Mouse (Mus musculus) T-cell, adult 2 months (primary cell): ENCODE data around the gene Pecam1.
A peak's percentile ranks its signal among the peaks of the same experiment; 100 is the strongest.
"Not testable (repeated sequence)": the region's sequence is repeated elsewhere in the genome, so short reads cannot be mapped to it uniquely, and the experiment has no call there.

Experiments used
- DNase-seq: peaks from one replicate; pipeline ENCODE4 v3.0.0; 2022; ENCODE audit warnings: low spot score

Gene Pecam1

DNA sequence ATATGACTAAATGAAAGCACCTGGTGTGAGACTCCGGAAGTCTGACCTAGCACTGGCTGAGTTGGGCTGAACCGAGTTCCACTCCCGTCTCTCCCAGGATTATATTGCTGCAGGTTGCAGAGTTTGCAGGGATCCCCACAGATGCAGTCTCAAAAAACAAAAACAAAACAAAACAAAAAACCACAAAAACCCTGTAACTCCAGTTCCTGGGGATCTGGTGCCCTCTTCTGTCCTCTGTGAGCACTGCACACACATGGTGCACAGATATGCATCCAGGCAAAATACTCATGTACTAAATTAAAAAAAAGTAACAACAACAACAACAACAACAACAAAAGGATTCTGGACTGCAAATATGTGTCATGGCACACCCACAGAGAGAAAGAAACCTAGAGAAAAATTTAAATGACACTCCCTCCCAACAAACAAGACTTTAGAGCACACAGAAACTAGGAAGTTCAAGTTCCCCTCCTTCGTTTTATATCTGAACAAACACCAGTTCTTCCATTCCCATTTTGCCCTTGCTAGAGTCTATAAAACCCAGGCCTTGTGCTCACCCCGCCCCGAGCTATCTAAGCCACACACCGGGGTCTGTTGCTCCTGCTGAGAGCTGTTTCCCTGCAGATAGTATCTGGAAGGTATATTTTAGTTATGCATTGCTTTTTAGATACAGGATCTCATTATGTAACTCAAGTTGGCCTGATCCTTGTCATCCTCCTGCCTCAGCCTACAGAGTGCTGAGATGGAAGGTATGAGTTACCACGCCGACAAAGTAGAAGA is 20.0 kb upstream of the Pecam1 start:
- DNase-seq: peak; percentile 56

DNA sequence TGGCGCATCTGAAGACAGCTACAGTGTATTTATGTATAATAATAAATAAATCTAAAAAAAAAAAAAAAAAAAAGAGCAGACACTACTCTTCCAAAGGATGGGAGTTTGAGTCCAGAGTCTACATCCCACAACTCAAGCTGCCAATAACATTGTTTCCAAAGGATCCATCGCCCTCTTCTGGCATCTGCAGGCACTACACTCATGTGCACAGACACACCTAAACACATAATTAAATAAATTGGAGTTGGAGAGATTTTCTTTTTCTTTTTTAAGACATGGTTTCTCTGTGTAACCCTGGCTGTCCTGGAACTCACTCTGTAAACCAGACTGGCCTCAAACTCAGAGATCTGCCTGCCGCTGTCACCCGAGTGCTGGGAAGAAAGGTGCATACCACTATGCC is 17.1 kb upstream of the Pecam1 start:
- DNase-seq: no peak

DNA sequence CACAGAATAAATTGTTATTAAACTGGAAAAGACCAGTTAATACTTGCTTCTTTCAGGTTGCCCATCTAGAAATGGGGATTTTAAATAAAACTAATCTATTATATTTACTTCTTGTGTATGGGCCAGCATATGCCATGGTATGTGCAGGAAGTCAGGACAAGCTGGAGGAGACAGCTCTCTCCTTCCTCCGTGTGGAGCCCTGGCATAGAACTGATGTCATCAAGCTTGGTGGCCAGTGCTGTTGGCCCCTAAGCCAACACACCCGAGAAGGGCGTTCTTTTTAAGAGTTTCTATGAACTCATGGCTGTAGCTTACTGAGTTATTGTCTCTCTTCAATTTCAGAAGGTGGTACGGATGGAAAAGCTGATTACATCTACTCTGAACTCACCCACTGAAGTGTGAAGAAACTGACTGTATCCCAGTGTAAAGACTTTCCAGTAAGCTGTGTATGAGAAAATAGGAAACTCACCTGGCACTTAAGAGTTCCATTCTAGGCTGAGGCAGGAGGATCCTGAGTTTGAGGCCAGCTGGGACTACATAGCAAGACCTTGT is 16.3 kb upstream of the Pecam1 start:
- DNase-seq: no peak

DNA sequence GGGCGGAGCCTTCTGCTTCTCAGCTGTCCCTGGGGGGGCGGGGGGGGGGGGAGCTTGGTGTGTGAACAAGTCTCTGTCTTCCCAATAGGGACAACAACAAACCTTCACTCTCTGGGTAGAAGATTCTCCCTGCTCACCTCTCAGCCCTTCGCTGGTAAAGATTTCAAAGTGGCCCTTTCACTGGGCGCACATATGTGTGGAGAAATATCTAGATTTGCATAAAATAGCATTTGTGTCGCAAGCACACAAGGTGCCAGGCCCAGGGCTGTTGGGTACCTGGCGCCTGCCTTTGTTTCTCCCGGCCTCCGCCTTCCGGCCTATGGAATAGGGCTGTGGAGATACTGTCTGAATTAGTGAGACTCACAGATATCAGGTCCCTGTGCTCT is 12.4 kb upstream of the Pecam1 start:
- no peak for DNase-seq

DNA sequence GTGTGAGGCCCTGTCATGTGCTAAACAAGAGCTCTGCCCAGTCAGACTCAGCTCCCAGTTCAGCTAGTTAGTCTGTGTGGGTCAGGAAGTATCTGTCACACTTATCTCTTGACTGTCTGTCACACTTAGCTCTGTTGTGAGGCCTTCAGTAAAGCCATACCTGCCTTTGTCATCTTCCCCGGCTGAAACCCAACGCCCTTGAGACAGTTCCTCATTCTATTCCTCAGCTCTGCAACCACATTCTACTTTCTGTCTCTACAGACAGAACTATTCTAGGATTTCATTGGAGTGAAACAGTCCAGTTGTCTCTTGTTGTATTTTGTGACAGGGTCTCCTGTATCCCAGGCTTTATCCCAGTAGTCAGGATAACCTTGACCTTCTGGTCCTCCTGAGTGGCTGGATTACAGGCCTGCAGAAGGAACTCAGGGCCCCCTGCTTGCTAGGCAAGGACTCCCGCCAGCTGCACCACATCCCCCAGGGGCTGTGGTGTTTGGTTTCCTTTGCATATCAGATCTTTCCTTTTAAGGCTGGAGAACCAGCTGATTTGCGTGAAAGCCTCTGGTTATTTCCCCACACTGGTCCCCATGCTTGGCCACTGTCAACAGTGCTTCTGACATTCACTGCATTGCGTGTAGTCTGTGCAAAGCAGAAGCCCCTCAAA is 11.8 kb upstream of the Pecam1 start:
- DNase-seq: peak; percentile 70

DNA sequence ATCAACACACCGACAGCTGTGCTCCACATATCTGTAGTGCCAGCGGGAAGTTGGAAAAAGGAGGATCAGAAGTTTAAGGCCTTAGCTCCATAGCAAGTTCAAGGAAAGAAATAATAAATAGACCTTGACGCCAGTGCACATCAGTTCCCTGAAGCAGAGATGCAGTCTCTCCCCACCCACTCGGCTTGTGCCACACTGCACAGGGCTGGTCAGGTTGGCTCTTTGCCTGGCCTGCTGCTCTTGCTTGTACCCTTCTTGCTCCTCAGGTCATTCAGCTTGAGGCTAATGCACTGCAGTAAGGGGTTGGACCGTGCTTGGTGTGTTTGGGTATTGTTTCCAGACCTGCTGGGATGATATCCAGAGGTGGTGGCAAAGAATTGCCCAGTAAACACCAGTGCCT is 10.1 kb upstream of the Pecam1 start:
- no peak for DNase-seq

DNA sequence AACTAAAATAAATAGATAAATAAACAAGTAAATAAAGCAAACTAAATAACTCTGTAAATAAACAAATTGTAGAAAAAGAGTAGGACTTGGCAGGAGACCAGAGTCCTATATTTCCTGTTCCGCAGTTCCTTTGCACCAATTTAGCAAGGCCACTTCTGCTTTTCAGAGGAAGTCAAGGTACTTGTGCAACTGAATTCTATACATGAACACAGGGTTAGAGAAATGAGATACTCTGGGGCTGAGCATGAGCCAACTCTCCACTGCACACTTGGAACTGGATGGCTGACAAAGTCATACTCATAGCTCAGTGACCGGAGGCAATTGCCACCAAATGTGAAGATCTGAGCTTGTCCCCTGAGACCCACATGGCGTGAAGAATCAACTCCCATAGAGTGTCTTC is 8.6 kb upstream of the Pecam1 start:
- no peak for DNase-seq

DNA sequence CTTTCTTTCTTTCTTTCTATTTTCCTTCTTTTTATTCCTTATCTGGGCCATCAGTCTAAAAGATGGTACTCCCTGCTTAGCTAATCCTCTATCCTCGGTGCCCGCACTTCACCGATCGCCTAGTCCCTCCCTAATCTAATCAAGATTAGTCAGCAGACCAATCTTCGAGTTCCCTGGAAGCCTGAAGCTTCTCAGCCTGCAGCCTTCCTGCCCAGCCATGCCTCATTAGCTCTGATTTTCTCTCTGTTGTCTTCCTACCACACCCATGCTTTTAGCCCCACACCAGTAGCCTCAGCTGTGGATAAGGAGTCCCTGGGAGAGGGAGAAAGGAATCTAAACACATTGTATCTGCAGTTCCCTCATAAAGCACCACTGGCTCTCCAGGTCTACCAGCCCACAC is 5.2 kb upstream of the Pecam1 start:
- DNase-seq: no peak

DNA sequence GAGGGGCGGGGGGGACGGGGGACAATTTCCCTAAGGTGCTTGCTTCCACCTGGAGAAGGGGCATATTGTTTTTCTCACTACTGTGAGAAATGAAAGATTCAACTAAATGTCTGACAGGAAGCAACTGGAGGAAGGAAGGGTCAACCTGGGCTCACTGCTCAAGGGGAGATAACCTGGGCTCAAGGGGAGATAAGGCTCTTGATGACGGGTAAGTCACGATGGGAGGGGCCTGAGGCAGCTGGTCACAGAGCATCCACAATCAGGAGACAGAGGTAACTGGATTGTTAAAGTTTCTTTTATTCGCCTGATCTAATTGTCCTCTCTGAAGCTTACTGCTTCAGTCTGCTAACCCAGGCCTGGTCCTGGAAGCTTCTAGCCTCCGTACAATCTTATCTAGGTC is 2.9 kb upstream of the Pecam1 start:
- no peak for DNase-seq

DNA sequence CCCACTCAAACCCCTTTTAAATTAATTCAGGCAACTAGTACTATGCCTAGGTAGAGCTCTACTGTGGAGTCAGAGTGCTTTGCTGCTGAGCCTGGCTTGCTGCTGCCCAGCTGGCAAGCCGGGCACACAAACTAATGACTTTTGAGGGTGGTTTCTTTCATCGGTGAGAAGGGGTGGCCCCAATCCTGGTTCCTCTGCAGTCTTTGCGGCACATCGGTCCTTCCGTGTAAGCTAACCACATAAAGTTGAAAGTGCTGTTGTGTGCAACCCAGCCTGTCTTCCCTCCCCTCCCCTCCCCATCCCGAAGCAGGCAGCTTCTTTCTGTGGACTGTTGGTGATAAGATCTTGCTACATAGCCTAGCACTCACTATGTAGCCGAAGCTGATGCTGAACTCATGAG is 1.7 kb upstream of the Pecam1 start:
- peak; percentile 78 for DNase-seq

DNA sequence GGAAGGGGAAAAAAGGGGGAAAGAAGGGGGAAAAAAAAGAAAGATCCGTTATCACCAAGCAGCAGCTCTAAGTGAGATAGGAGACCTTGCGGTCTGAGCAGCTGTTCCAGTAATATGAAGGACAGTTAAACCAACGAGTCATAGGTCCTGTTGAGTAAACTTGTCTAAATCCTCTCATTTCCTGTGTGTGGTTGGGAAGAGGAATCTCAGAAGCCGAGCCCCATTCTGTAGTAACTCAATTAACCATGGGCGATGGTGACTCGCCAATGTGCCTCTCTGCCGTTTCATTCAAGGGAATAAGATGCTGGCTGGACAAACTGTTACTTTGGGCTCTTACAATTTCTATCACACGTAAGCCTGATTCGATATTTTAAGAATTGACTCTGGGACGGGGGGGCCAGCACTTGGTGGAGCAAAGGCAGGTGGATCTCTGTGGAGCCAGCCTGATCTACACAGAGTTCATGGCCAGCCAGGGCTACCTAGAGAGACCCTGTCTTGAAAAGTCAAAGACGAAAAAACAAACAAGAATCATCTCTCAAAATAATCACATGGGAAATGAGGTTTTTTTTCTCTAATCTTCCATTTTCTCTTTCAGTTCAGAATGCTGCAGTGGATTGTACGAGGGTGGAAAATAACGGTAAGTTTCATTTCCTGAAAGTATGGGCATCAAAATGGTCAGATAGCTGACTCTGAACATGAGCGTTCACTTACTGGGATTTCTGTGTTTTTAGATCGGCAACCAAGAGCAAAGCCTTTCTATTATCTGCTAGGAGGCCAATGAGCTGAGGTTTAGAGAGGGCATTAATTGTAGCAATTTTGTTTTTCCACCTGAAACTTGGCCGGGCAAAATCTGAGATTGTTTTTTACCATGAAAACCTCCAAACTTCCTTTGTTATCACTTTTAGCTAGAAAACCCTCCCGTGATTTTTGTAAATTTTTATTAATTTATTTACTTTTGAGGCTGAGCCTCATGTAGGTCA is 901 bp upstream of the Pecam1 start, which contains the start of gene Milr1:
Gene Milr1, plus strand, starts transcription at position 188 of the 980 bp plus-strand sequence.
- peak; percentile 38 for DNase-seq

DNA sequence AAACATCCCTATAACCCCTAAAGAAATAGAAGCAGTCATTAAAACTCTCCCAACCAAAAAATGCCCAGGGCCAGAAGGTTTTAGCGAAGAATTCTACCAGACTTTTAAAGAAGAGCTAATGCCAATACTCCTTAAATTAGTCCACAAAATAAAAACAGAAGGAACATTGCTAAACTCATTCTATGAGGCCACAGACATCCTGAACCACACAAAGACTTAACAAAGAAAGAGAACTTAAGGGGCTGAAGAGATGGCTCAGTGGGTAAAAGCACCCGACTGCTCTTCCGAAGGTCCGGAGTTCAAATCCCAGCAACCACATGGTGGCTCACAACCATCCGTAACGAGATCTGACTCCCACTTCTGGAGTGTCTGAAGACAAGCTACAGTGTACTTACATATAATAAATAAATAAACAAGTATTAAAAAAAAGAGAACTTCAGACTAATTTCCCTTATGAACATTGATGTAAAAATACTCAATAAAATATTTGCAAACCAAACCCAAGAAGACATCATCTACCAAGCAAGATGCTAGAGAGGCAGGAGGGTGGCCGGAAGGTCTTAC is 789 bp downstream of the Pecam1 start:
- DNase-seq: not testable (repeated sequence)

DNA sequence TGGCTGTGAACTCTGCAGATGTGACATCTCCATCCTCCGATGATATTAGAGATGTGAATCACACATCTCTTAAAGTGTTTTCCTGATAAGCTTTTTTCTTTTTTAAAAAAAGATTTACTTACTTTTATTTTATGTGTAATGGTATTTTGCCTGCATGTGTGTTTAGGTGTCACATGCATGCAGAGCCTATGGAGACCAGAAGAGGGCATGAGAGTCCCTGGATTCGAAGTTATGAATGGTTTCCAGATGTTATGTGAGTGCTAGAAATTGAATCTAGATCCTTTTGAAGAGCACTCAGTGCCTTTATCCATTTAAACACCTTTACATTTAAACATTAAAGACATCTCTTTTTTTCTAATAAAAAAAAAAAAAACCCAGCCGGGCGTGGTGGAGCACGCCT is 5.5 kb downstream of the Pecam1 start:
- no peak for DNase-seq

DNA sequence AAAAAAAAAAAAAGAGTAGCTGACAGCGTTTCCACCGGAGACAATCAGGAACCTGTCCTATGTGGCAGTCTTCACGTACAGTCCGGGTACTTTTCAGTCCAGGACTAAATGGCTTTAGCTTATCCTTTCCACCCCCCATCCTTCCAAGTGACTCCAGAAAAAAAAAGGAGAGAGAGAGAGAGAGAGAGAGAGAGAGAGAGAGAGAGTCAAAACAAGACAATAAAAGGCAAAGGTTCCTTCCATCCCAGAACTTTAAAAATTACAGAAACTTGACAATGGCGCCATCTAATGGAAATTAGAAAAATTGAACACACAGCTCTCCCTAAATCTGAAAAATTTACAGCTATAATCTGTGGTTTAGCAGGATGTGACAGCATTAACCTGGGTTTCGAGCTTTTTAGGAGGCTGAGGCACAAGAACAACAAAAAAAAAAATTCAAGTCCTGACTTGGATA is 8.0 kb downstream of the Pecam1 start:
- DNase-seq: peak; percentile 63

DNA sequence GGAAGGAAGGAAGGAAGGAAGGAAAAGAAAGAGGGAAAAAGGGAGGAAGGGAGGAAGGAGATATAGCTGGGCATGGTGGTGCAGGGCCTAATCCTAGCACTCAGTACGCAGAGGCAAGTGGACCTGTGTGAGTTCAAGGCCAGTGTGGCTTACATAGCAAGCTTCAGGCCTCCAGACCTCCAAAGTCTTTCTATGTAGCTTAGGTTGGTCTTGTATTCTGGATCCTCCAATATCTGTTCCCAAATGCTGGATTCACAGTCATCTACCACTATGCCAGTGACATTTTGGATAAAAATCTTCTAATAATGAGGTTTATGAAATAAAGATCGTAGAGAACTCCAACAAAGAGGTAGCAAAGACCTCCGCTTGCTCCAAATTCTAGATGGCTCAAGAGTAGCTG is 8.6 kb downstream of the Pecam1 start:
- no peak for DNase-seq

DNA sequence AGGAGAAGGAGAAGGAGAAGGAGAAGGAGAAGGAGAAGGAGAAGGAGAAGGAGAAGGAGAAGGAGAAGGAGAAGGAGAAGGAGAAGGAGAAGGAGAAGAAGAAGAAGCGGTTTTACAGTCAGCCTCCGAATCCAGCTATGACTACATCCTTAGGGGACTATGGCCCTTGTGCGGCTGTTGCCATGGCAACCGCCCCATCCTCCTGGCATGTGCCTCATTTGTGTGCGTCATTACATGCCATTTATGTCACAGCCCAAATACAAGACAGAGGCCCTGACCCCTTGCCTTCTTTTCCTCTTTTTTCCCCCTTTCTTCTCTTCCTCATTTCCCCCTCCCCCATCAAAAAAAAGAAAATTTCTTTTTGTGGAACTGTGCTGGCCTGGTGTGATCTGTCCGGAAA is 9.2 kb downstream of the Pecam1 start:
- no peak for DNase-seq

DNA sequence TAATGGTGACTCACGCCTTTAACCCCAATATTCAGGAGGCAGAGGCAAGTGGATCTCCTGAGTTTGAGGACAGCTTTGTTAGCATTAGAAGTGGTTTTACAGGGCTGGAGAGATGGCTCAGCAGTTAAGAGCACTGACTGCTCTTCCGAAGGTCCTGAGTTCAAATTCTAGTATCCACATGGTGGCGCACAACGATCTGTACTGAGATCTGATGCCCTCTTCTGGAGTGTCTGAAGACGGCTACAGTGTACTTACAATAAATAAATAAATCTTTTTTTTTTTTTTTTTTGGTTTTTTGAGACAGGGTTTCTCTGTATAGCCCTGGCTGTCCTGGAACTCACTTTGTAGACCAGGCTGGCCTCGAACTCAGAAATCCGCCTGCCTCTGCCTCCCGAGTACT is 9.7 kb downstream of the Pecam1 start:
- DNase-seq: not testable (repeated sequence)

DNA sequence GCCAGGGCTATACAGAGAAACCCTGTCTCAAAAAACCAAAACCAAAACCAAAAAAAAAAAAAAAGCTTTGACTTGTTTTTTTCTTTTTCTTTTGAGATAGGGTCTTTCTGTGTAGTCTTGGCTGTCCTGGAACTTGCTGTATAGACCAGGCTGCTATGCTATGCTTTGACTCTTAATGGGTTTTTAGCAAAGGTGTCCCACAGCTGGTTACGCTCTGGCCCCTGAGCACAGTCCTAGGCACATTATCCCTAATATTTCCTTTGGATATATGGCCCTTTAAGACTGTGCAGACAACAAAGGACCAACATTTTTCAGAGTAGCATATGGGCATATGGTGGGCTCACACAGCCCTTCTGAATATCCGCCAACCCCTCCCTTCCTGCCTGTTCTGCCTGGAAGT is 11.3 kb downstream of the Pecam1 start:
- DNase-seq: no peak

DNA sequence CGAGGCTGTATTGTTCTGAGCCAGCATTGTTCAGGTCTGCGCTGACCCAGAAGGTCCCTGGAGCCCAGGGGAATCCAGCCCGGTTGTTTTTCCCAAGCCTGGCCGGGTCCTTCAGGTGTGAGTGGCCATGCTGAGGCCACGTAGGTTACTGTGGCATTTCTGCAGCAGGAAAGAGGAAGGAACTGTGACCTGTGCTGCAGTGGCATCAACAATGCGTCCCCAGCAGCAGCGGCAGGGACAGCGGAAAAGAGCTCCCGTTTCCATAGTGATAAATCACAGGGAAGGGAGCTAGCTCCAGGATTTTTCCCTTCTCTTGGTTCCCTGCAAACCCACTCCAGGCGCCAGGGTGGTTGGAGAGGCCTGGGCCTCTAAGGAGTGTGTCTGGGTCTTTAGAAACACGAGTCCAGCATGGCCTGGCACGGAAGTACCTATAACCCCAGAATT is 13.2 kb downstream of the Pecam1 start:
- DNase-seq: no peak

DNA sequence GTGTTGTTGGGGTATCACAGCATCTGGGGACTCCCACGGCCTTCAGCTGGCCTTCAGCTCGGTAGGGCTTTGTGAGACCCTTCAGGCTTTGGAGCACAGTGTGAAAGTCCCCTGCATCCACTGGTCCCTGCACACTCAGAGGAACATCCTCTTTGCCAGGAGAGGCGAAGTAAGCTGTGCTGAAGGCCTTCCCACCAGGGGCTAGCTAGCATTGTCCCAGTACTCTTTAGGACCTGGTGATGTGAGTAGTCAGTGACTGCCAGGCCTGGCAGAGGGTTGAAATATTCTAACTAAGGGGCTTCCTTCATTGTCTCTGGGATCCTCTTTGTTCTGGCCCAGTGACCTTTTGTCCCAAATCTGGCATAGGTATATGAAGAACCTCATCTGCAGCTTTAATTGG is 13.8 kb downstream of the Pecam1 start:
- no peak for DNase-seq

DNA sequence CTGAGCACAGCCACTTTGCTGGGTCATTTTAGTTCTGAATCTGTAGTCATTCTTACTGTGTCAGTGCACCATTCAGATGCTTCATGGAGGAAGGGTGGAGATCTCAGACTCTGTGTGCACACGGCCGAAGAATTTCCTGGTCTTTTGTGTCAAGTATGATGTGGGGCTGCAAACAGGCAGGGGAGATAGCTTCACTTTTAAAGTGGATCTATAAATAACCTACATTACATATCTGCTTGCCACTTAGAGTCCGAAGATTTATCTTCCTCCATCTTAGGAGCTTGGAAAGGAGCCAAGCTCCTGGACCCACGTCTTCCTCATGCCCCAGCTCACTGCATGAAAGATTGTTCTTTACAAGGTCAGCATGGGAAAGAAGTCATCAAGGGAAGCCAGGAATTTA is 19.7 kb downstream of the Pecam1 start:
- no peak for DNase-seq

DNA sequence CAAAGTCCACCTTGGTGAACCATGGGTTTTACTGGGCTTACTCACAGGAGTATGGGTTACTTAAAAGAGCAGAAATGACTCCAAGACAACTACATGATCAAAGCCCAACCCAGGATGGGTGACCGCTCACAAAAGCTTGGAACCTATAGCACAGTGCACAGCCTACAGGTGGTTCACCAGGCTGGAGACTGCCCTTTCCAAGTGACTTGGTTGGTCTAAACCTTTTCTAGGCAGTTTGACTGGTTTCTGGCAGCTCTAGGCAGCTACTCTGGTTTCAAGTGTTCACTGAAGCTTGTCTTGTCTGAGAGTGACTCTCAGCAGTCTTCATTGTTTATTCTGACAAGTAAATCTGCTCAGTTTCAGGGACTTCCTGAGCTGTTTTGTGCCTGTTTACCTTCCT is 20.8 kb downstream of the Pecam1 start:
- DNase-seq: no peak
